Mouse (Mus musculus) forebrain, embryonic 16.5 days (tissue): ENCODE results near the gene Cfb. TPM values are rescaled to one million over a fixed set of nuclear protein-coding genes. Genes with fewer than 3 reads are reported as not detected.

Source experiments
- ATAC-seq: fragments of 200-750 bp; cut with Nextera tagmentation; 2 replicates; pipeline ENCODE4 v1.8.0; 2017; ENCODE audit warnings: mild to moderate bottlenecking, moderate library complexity
- H3K27ac ChIP-seq: fragments of 300-500 bp; sonication (generic); 2 replicates; pipeline ENCODE4 v1.5.1; 2014; ENCODE audit warnings: low read length, control low read depth
- H3K27me3 ChIP-seq: fragments of 300-500 bp; sonication (generic); replicated peaks from 2 replicates; pipeline ENCODE4 v1.6.1; 2014; ENCODE audit warnings: low read length; ENCODE audit not compliant: control insufficient read depth, insufficient read depth
- H3K36me3 ChIP-seq: fragments of 300-500 bp; sonication (generic); 2 replicates; pipeline ENCODE4 v1.6.1; 2014; ENCODE audit not compliant: control insufficient read depth, insufficient read depth
- H3K4me1 ChIP-seq: fragments of 300-500 bp; sonication (generic); replicated peaks from 2 replicates; pipeline ENCODE4 v1.6.1; 2014; ENCODE audit warnings: low read length; ENCODE audit not compliant: control insufficient read depth, insufficient read depth
- H3K4me2 ChIP-seq: fragments of 300-500 bp; sonication (generic); 2 replicates; pipeline ENCODE4 v1.6.1; 2014; ENCODE audit warnings: mild to moderate bottlenecking, low read length, control low read depth
- H3K4me3 ChIP-seq: fragments of 300-500 bp; sonication (generic); replicated peaks from 2 replicates; pipeline ENCODE4 v1.5.1; 2014; ENCODE audit warnings: mild to moderate bottlenecking, low read length, control low read depth
- H3K9ac ChIP-seq: fragments of 300-500 bp; sonication (generic); replicated peaks from 2 replicates; pipeline ENCODE4 v1.6.1; 2014; ENCODE audit warnings: low read depth, low read length, control low read depth
- H3K9me3 ChIP-seq: fragments of 300-500 bp; sonication (generic); 2 replicates; pipeline ENCODE4 v1.6.1; 2016; ENCODE audit warnings: low read length; ENCODE audit not compliant: control insufficient read depth
- WGBS: fragments of 180-500 bp; shearing (Covaris S2); extraction: QIAGEN DNeasy Blood & Tissue Kit; methylation state at CpG from one replicate; pipeline ENCODE4 v1.1.7; 2014; 5-methylcytosine and 5-hydroxymethylcytosine counted together
- polyA plus RNA-seq: library from polyadenylated mRNA; unstranded; fragments of >200 nt; fragmentation: Nextera tagmentation; extraction: Ambion mirVana; gene quantifications from 2 replicates; pipeline ENCODE4 v1.2.1, GENCODE M21; 2015

Gene Cfb
- polyA plus RNA-seq, 1 experiment from 2014 or later, result 1.1 TPM

DNA sequence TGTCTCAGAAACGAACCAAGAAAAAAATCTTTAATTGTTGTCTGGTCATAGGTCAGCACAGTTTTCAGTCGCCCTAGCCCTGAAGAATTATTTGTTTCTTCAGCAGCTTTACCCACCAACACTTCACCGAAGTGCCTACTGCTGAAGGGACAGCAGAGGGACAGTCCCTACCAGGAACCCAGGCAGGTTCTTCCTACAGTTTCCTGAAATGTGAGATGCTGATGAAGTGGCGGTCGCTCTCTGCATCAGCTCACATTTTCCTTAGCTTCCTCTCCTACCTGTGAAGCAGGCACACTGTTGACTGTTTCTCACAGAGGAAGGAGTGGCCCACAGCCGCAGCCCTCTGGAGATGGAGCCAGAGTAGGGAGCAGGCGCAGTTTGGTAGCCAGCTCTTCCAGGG is 3.7 kb upstream of the Cfb start:
- Histone ChIP-seq H3K36me3 (no peaks in the 10 kb centered on the region), H3K9me3 (no peaks in the 10 kb centered on the region), H3K4me1 (no peaks in the 10 kb centered on the region), H3K27me3 (no peaks in the 10 kb centered on the region), H3K4me3 (no peak overlapping the region), H3K27ac (no peak overlapping the region), H3K4me2 (no peak overlapping the region), H3K9ac (no peak overlapping the region)
- ATAC-seq, result no peak
- WGBS, result 67% methylated on average over 7 of the region's 7 CpGs

DNA sequence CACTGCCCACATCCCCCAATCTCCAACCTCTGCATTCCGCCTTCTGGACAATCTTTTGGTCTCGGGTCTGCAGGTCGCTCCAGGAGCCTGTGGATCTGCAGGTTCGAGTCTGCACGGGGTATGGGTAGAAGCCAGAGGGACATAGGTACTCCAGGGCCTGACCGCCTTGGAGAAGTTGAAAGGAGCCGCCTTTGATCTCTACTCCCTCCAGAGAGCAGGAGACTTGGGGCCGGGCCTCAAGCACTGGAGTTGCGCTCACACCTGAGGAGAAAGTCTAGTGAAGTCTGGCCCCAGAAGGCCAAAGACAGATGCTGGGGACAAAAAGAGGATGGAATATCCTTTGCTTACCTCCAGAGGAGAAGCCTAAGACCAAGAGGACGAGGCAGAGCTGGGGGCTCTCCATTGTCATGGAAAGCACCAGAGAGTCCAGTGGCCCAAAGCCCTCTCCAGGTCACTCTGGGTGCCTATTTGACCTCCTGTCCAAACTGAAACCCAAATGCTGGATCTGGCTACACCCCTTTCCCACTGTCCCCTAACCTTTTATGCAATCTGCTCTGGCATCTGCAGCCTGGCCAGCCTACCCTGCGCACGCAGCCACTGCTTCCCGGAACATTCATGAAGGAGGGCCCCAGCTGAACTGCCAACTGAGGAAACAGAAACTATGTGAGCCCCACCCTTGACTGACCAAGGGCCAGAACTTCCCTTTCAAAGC is 458 bp downstream of the Cfb start:
- Histone ChIP-seq H3K9me3 (no peaks in the 10 kb centered on the region), H3K9ac (no peak overlapping the region), H3K4me3 (no peak overlapping the region), H3K4me1 (no peaks in the 10 kb centered on the region), H3K27me3 (no peaks in the 10 kb centered on the region), H3K27ac (no peak overlapping the region), H3K36me3 (no peaks in the 10 kb centered on the region), H3K4me2 (no peak overlapping the region)
- no peak for ATAC-seq
- WGBS, result 73% methylated on average over 13 of the region's 13 CpGs

DNA sequence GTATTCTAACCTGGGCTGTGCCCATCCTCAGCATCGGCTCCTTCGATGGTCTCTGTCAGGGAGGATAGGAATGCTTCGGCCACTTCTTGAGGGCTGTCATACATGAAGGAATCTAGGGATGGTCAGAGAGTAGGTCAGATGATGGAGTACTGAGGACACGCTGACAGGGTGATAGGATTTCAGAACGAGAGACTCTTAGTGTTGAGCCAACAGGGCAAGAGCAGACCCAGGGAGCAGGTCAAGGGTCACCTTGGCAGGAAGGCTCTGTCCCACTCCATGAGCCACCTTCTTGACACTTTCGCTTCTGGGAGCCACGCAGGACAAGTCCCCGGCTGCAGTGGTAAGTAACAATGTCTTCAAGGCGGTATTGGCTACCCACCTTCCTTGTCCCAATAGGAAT is 1.8 kb downstream of the Cfb start:
- peaks cover 5% of the 10 kb centered on the region; the same call in 1 of the 2 replicates for H3K36me3 ChIP-seq
- no peak overlapping the region for H3K4me2 ChIP-seq
- no peak overlapping the region for H3K4me3 ChIP-seq
- H3K27ac ChIP-seq, result no peak overlapping the region
- WGBS, result 88% methylated on average over 9 of the region's 9 CpGs
- ATAC-seq, result no peak
- no peaks in the 10 kb centered on the region for H3K27me3 ChIP-seq
- no peaks in the 10 kb centered on the region for H3K4me1 ChIP-seq
- no peak overlapping the region for H3K9ac ChIP-seq
- H3K9me3 ChIP-seq, result no peaks in the 10 kb centered on the region

DNA sequence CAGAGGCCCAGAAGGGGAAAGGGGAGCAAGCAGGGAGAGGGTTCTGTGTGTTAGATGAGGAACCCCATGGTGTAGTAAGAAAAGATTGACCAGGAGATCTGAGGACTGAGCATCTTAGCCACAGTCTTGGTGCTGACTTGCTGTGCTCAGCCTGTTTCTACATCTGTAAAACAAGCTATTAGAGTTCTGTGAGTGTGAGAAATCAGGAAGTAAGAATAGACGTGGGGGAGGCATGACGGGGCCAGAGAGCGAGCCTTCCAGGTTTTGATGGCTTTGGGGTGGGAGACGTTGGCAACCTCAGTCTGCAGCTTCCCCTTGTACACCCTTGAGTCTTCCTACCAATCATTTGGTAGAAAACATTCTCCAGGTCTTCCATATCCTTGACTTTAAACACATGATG is 3.6 kb downstream of the Cfb start:
- 83% methylated on average over 4 of the region's 4 CpGs for WGBS

DNA sequence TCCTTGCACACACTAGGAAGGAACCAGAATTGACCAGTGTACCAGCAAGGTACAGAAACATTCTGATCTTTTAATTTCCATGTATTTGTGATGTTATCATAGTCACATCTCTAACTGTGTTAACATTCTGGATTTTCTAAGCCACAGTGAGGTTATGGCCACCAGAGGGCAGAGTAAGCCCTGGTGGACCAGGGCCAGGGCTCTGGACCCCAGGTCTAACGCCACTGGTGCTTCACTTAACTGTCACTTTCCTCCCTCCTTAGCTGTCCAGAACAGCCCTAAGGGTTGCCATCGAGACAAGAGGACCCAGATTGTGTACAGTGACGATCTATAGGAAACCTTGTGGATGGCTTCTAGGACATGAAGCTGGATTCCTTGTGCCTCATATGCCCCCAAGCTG is 6.5 kb downstream of the Cfb start:
- H3K9ac ChIP-seq, result no peak overlapping the region
- H3K36me3 ChIP-seq, result peaks cover 15% of the 10 kb centered on the region; the same call in 1 of the 2 replicates
- H3K27ac ChIP-seq, result no peak overlapping the region
- H3K4me2 ChIP-seq, result no peak overlapping the region
- no peaks in the 10 kb centered on the region for H3K9me3 ChIP-seq
- ATAC-seq, result no peak
- no peaks in the 10 kb centered on the region for H3K27me3 ChIP-seq
- 31% methylated on average over 3 of the region's 3 CpGs for WGBS
- no peak overlapping the region for H3K4me3 ChIP-seq
- H3K4me1 ChIP-seq, result peaks cover 8% of the 10 kb centered on the region

More for the DNA sequence above, 3.6 kb downstream of the Cfb start:
- ATAC-seq, result no peak
- peaks cover 12% of the 10 kb centered on the region; the same call in 1 of the 2 replicates for H3K36me3 ChIP-seq
- no peaks in the 10 kb centered on the region for H3K4me1 ChIP-seq
- H3K9ac ChIP-seq, result no peak overlapping the region
- no peaks in the 10 kb centered on the region for H3K27me3 ChIP-seq
- H3K27ac ChIP-seq, result no peak overlapping the region
- no peak overlapping the region for H3K4me3 ChIP-seq
- no peaks in the 10 kb centered on the region for H3K9me3 ChIP-seq
- H3K4me2 ChIP-seq, result no peak overlapping the region

DNA sequence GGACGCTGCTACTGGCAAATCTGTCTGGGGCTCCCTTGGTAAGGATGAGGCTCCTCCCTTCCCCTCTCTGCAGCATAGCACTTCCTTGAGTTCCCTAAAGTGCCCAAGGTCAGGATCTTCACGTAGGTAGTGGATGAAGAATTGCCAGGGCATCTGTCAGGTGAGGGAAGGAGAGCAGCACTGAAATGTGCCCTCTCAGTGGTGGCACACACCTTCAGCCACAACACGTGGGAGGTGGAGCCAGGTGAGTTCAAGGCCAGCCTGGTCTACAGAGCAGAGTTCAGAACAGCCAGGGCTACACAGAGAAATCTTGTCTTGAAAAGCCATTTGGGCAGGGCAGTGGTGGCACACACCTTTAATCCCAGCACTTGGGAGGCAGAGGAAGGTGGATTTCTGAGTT is 7.6 kb downstream of the Cfb start:
- Histone ChIP-seq H3K36me3 (peaks cover 15% of the 10 kb centered on the region; the same call in 1 of the 2 replicates), H3K4me2 (no peak overlapping the region), H3K9me3 (no peaks in the 10 kb centered on the region), H3K27me3 (no peaks in the 10 kb centered on the region), H3K9ac (no peak overlapping the region), H3K4me1 (peaks cover 10% of the 10 kb centered on the region), H3K4me3 (no peak overlapping the region), H3K27ac (no peak overlapping the region)
- no peak for ATAC-seq
- 82% methylated on average over 3 of the region's 3 CpGs for WGBS

DNA sequence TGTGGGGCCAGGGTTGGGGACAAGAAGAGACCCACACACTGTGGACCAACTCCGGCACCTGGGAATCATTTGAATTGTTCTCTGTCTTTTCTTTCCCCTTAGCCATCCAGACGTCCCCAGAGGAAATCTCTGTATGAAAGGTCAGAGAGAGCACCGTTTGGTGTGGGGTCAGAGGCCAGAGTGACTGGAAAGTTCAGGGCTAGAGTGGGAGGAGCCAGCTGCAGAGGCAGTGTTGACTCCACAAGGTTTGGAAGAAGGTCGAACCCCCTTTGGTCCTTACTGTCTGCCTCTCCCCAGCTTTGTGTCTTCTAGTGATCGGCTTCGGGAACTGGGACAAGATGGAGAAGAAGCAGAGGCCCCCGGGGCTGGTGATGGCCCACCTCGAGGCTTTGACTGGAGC is 8.8 kb downstream of the Cfb start:
- peaks cover 15% of the 10 kb centered on the region; the same call in 1 of the 2 replicates for H3K36me3 ChIP-seq
- no peak overlapping the region for H3K27ac ChIP-seq

DNA sequence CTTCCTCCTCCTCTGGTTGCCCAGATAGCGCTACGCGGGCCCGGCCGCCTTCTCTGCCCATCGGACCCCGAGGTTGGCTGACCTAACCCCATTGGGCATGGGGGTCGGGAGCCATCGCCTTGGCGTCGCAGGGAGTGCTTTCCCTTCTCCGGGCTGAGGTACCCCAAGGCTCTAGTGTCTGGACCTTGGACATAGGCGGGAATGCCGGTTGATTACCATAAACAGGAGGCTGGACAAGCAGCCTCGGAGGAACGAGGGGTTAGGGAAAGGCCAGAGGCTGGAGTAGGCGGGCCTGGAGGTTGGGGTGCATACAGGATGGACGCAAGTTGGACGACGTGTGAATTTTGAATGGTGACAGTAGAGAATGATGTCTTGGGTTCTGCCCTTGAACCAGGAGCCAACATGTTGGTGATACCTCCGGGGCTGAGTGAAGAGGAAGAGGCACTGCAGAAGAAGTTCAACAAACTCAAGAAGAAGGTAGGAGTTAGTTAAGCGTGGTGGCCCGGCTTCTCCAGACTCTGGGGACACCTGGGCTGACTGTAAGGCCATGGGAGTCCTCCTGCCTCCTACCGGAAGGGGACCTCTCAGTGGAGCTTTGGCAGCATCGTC is 11.7 kb downstream of the Cfb start:
- Histone ChIP-seq H3K27ac (0 out of 2 replicates have a peak overlapping the region, but pooled peaks have one; percentile 30), H3K4me2 (peak overlapping the region; percentile 67), H3K9ac (peak overlapping the region; percentile 79), H3K27me3 (no peaks in the 10 kb centered on the region), H3K9me3 (no peaks in the 10 kb centered on the region), H3K4me1 (peaks cover 18% of the 10 kb centered on the region), H3K4me3 (peak overlapping the region; percentile 90), H3K36me3 (peaks cover 15% of the 10 kb centered on the region; the same call in 1 of the 2 replicates)
- ATAC-seq, result peak; percentile 40; the same call in 1 of the 2 replicates
- 3% methylated on average over 25 of the region's 25 CpGs for WGBS

More for the DNA sequence above, 8.8 kb downstream of the Cfb start:
- H3K27me3 ChIP-seq, result no peaks in the 10 kb centered on the region
- H3K4me3 ChIP-seq, result no peak overlapping the region
- H3K4me1 ChIP-seq, result peaks cover 18% of the 10 kb centered on the region
- 81% methylated on average over 8 of the region's 8 CpGs for WGBS
- no peaks in the 10 kb centered on the region for H3K9me3 ChIP-seq
- no peak overlapping the region for H3K9ac ChIP-seq
- ATAC-seq, result no peak
- H3K4me2 ChIP-seq, result no peak overlapping the region

DNA sequence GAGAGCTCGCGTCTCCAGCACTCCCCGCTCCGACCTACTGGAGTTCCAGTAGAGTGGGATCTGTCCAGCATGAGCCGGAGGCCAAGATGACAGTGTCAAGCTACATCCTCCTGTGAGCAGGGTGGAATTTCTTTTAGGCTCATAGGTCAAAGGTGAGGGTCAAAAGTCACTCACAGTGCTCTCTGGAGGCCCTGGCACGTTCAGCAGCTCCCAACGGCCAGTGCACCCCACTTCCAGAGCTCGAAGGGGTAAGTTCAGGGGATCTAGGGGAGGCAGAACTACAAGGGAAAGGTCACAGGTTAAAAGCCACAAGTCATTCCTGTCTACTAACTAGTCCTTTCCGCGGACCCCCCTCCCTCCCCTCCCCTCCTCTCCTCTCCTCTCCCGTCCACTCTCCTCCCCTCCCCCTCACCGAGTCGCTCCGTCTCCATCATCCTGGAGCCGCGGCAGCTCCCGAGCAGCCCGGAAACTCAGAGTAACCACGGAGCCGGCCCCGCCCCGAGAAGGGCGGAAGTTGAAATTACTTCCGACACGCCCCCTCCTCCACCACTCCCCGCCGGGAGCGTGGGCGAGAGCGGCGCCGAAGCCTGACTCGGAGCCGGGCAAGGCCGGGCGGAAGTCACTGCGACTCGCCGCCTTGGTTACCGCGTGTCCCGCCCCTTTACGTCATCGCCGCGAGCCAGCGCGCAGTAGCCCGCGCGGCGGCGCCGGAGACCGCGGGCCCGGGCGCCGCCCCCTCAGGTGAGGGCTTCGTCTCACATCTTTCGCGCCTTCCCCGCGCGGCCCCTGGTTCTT is 12.4 kb downstream of the Cfb start, which contains the start of the genes Skiv2l and Nelfe:
Gene Skiv2l, minus strand, starts transcription at position 489 of the 795 bp plus-strand sequence.
Gene Nelfe, plus strand, starts transcription at position 670 of the 795 bp plus-strand sequence.
- peak; percentile 98 for ATAC-seq
- WGBS, result under 1% methylated on average over 64 of the region's 65 CpGs
- H3K27ac ChIP-seq, result 0 out of 2 replicates have a peak within 1 kb of the TSS, but pooled peaks have one; percentile 30
- H3K4me2 ChIP-seq, result peak within 1 kb of the TSS; percentile 95
- peaks cover 16% of the 10 kb centered on the region; the same call in 1 of the 2 replicates for H3K36me3 ChIP-seq
- no peaks in the 10 kb centered on the region for H3K9me3 ChIP-seq
- peaks cover 18% of the 10 kb centered on the region for H3K4me1 ChIP-seq
- H3K27me3 ChIP-seq, result no peaks in the 10 kb centered on the region
- peak within 1 kb of the TSS; percentile 90 for H3K4me3 ChIP-seq
- peak within 1 kb of the TSS; percentile 79 for H3K9ac ChIP-seq
